Mouse (Mus musculus) C2C12 (cell line): Measurements from ENCODE around the gene Pdzd2.

ENCODE experiments used
- CTCF ChIP-seq: IDR thresholded peaks from one replicate; pipeline ENCODE4 v1.5.1; 2011; ENCODE audit not compliant: control insufficient read depth, insufficient read depth, insufficient read length
- FOSL1 ChIP-seq: IDR thresholded peaks from one replicate; pipeline ENCODE4 v1.8.0; 2011; ENCODE audit warnings: mild to moderate bottlenecking, low read length; ENCODE audit not compliant: poor library complexity, insufficient read depth, severe bottlenecking
- USF1 ChIP-seq: IDR thresholded peaks from one replicate; pipeline ENCODE4 v1.6.1; 2011; ENCODE audit warnings: low read depth, mild to moderate bottlenecking, control low read depth, moderate library complexity

- TF ChIP-seq CTCF (no peak), FOSL1 (no peak), USF1 (no peak)
Measured at GRCm38 (mm10) chr15:12520292-12520691, 219.4 kb downstream of the Pdzd2 start.
